Mouse (Mus musculus): ENCODE results near the gene Znhit2. TPM values are rescaled to one million over a fixed set of nuclear protein-coding genes. Genes with fewer than 3 reads are reported as not detected.

The Znhit2 gene
- polyA plus RNA-seq, 1 experiment from 2014 or later = 40.5 TPM

- Histone ChIP-seq H3K4me2 (ENCODE audit: low read length) (peak overlapping the region; percentile 81), H3K4me1 (ENCODE audit: control insufficient read depth, insufficient read depth, low read length) (peaks cover 14% of the 10 kb centered on the region), H3K4me3 (ENCODE audit: low read depth, low read length) (peak overlapping the region; percentile 59), H3K27me3 (replicated peaks; ENCODE audit: control insufficient read depth, insufficient read depth, low read length) (no peaks in the 10 kb centered on the region), H3K27ac (ENCODE audit: low read depth, low read length) (no peak overlapping the region), H3K36me3 (ENCODE audit: control insufficient read depth, insufficient read depth, low read length) (peaks cover 56% of the 10 kb centered on the region), H3K9ac (ENCODE audit: low read length) (peak overlapping the region; percentile 70), H3K9me3 (replicated peaks; ENCODE audit: control insufficient read depth, low read length) (no peaks in the 10 kb centered on the region)
- WGBS = 40% methylated on average over 4 of the region's 4 CpGs
- no peak for ATAC-seq
- no peak for DNase-seq (ENCODE audit: low spot score)
Observed at GRCm38 (mm10) chr19:6056696-6057095, 4.3 kb upstream of the Znhit2 start.

- H3K4me2 ChIP-seq (ENCODE audit: low read length) = peak within 1 kb of the TSS; percentile 81
Observed at GRCm38 (mm10) chr19:6057313-6058096, 3.5 kb upstream of the Znhit2 start, which contains the start of the genes Mrpl49 and Fau. Mrpl49 (minus strand) TSS chr19:6057785. Fau (plus strand) TSS chr19:6057844.

GRCm38 (mm10) chr19:6058513-6058912 is 2.5 kb upstream of the Znhit2 start:
- Histone ChIP-seq H3K27me3 (replicated peaks; ENCODE audit: control insufficient read depth, insufficient read depth, low read length) (no peaks in the 10 kb centered on the region), H3K4me1 (ENCODE audit: control insufficient read depth, insufficient read depth, low read length) (peaks cover 23% of the 10 kb centered on the region), H3K9me3 (replicated peaks; ENCODE audit: control insufficient read depth, low read length) (no peaks in the 10 kb centered on the region), H3K27ac (ENCODE audit: low read depth, low read length) (no peak overlapping the region; the same call in 1 of the 2 replicates), H3K36me3 (ENCODE audit: control insufficient read depth, insufficient read depth, low read length) (peaks cover 38% of the 10 kb centered on the region), H3K4me2 (ENCODE audit: low read length) (peak overlapping the region; percentile 75), H3K4me3 (ENCODE audit: low read depth, low read length) (peak overlapping the region; percentile 59), H3K9ac (ENCODE audit: low read length) (peak overlapping the region; percentile 87)
- ATAC-seq (no peak), DNase-seq (ENCODE audit: low spot score) (no peak)
- 38% methylated on average over 5 of the region's 5 CpGs for WGBS

More at GRCm38 (mm10) chr19:6057313-6058096, 3.5 kb upstream of the Znhit2 start, which contains the start of the genes Mrpl49 and Fau:
- peak within 1 kb of the TSS; percentile 59 for H3K4me3 ChIP-seq (ENCODE audit: low read depth, low read length)
- peaks cover 48% of the 10 kb centered on the region for H3K36me3 ChIP-seq (ENCODE audit: control insufficient read depth, insufficient read depth, low read length)
- peaks cover 22% of the 10 kb centered on the region for H3K4me1 ChIP-seq (ENCODE audit: control insufficient read depth, insufficient read depth, low read length)
- under 1% methylated on average over 55 of the region's 63 CpGs for WGBS
- peak within 1 kb of the TSS; percentile 78 for H3K27ac ChIP-seq (ENCODE audit: low read depth, low read length)
- ATAC-seq = peak; percentile 88
- H3K9me3 ChIP-seq (replicated peaks; ENCODE audit: control insufficient read depth, low read length) = no peaks in the 10 kb centered on the region
- H3K27me3 ChIP-seq (replicated peaks; ENCODE audit: control insufficient read depth, insufficient read depth, low read length) = no peaks in the 10 kb centered on the region
- DNase-seq (ENCODE audit: low spot score) = peak; percentile 99
- peak within 1 kb of the TSS; percentile 87 for H3K9ac ChIP-seq (ENCODE audit: low read length)

DNA sequence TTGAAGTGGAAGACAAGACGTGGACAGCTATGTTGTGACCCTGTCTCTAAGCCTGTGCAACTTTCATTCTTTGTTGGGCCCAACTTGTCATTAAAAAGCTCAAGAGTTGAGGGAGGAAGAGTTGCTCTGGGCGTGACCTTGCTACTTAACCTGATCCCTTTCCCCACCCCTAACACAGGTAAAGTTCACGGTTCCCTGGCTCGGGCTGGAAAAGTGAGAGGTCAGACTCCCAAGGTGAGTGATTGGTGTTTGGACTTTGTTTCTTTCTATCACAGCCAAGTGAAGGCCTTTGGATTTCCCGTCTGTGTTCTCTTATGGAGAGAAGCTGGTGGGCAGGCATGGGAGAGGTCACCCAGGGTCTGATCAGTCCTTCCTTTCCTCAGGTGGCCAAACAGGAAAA is 2.0 kb upstream of the Znhit2 start:
- WGBS = 87% methylated on average over 5 of the region's 5 CpGs
- ATAC-seq (no peak), DNase-seq (ENCODE audit: low spot score) (no peak)
- H3K9ac ChIP-seq (ENCODE audit: low read length) = peak overlapping the region; percentile 87; the same call in 1 of the 2 replicates
- H3K9me3 ChIP-seq (replicated peaks; ENCODE audit: control insufficient read depth, low read length) = no peaks in the 10 kb centered on the region
- peak overlapping the region; percentile 59; the same call in 1 of the 2 replicates for H3K4me3 ChIP-seq (ENCODE audit: low read depth, low read length)
- H3K27ac ChIP-seq (ENCODE audit: low read depth, low read length) = no peak overlapping the region
- no peaks in the 10 kb centered on the region for H3K27me3 ChIP-seq (replicated peaks; ENCODE audit: control insufficient read depth, insufficient read depth, low read length)
- H3K4me1 ChIP-seq (ENCODE audit: control insufficient read depth, insufficient read depth, low read length) = peaks cover 23% of the 10 kb centered on the region
- H3K36me3 ChIP-seq (ENCODE audit: control insufficient read depth, insufficient read depth, low read length) = peaks cover 34% of the 10 kb centered on the region
- peak overlapping the region; percentile 75 for H3K4me2 ChIP-seq (ENCODE audit: low read length)

- peak overlapping the region; percentile 95 for H3K9ac ChIP-seq (ENCODE audit: low read length)
- H3K27me3 ChIP-seq (replicated peaks; ENCODE audit: control insufficient read depth, insufficient read depth, low read length) = no peaks in the 10 kb centered on the region
- DNase-seq (ENCODE audit: low spot score) = peak; percentile 12
- peak overlapping the region; percentile 92 for H3K27ac ChIP-seq (ENCODE audit: low read depth, low read length)
- no peaks in the 10 kb centered on the region for H3K9me3 ChIP-seq (replicated peaks; ENCODE audit: control insufficient read depth, low read length)
- H3K36me3 ChIP-seq (ENCODE audit: control insufficient read depth, insufficient read depth, low read length) = peaks cover 15% of the 10 kb centered on the region; the same call in 1 of the 2 replicates
- peak overlapping the region; percentile 82 for H3K4me3 ChIP-seq (ENCODE audit: low read depth, low read length)
- 2% methylated on average over 44 of the region's 44 CpGs for WGBS
- ATAC-seq = no peak
- H3K4me1 ChIP-seq (ENCODE audit: control insufficient read depth, insufficient read depth, low read length) = peaks cover 26% of the 10 kb centered on the region
- H3K4me2 ChIP-seq (ENCODE audit: low read length) = peak overlapping the region; percentile 100
Observed at GRCm38 (mm10) chr19:6061641-6062302, 780 bp downstream of the Znhit2 start.

DNA sequence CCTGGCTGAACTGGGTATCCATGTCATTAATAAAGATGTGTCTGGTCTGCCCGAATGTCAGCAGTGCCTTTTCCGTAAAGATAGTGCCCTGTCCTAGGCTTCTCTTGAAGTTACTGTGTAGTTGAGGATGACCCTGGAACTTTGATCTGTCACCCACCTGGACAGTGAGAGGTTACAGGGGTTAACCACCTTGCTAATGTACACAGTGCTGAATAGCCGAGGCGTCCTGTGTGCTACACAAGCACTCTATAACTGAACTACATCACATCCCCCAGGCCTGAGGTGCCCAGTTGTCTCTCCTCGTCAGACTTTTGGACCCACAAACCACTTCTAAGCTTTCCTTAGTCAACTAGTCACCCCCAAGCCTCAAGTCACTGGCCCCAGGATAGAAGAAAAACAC is 1.4 kb downstream of the Znhit2 start:
- WGBS = 77% methylated on average over 5 of the region's 5 CpGs
- Histone ChIP-seq H3K36me3 (ENCODE audit: control insufficient read depth, insufficient read depth, low read length) (peaks cover 15% of the 10 kb centered on the region; the same call in 1 of the 2 replicates), H3K9me3 (replicated peaks; ENCODE audit: control insufficient read depth, low read length) (no peaks in the 10 kb centered on the region), H3K9ac (ENCODE audit: low read length) (peak overlapping the region; percentile 95; the same call in 1 of the 2 replicates), H3K27me3 (replicated peaks; ENCODE audit: control insufficient read depth, insufficient read depth, low read length) (no peaks in the 10 kb centered on the region), H3K4me1 (ENCODE audit: control insufficient read depth, insufficient read depth, low read length) (peaks cover 23% of the 10 kb centered on the region), H3K27ac (ENCODE audit: low read depth, low read length) (no peak overlapping the region), H3K4me3 (ENCODE audit: low read depth, low read length) (peak overlapping the region; percentile 82), H3K4me2 (ENCODE audit: low read length) (peak overlapping the region; percentile 100)
- DNase-seq (ENCODE audit: low spot score) = no peak
- no peak for ATAC-seq

DNA sequence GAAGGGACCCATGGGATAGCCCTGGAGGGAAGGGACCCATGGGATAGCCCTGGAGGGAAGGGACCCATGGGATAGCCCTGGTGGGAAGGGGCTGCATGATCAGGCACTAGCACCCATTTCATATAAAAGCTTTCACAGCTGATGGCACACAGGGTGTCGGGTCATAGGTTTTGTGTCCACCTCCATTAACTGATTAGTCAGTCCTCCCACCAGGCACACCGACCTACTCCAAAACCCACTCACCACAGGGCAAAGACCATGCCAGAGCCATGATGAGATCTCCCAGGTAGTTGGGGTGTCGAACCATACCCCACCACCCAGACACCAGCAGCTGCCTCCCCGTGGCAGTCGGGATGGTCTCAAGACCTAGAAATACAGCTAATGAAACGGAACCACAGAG is 2.1 kb downstream of the Znhit2 start:
- WGBS = 92% methylated on average over 6 of the region's 6 CpGs
- DNase-seq (ENCODE audit: low spot score) (no peak), ATAC-seq (no peak)
- Histone ChIP-seq H3K9me3 (replicated peaks; ENCODE audit: control insufficient read depth, low read length) (no peaks in the 10 kb centered on the region), H3K4me2 (ENCODE audit: low read length) (no peak overlapping the region), H3K27ac (ENCODE audit: low read depth, low read length) (no peak overlapping the region), H3K9ac (ENCODE audit: low read length) (no peak overlapping the region), H3K36me3 (ENCODE audit: control insufficient read depth, insufficient read depth, low read length) (peaks cover 15% of the 10 kb centered on the region; the same call in 1 of the 2 replicates), H3K27me3 (replicated peaks; ENCODE audit: control insufficient read depth, insufficient read depth, low read length) (no peaks in the 10 kb centered on the region), H3K4me1 (ENCODE audit: control insufficient read depth, insufficient read depth, low read length) (peaks cover 23% of the 10 kb centered on the region), H3K4me3 (ENCODE audit: low read depth, low read length) (no peak overlapping the region)

DNA sequence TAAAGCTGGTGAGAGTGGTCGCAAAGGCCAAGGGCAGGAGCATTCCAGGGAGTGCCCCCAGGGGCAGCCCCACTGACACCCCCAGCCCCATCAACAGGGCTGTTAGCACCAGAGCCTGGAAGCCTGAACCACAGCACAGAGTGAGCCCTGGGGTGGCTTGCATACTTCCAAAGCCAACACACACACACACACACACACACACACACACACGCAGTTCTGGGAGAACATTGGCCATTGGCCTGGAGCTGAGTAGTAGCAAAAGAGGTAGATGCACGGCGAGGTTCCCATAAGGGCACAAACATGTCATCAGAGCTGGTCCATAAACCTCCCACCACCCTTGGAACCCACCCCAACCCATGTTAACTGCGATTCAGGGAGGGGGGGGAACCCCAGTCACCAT is 5.6 kb downstream of the Znhit2 start:
- H3K9ac ChIP-seq (ENCODE audit: low read length) = peak overlapping the region; percentile 77
- H3K4me3 ChIP-seq (ENCODE audit: low read depth, low read length) = peak overlapping the region; percentile 49
- ATAC-seq = peak; percentile 15
- peaks cover 18% of the 10 kb centered on the region for H3K4me1 ChIP-seq (ENCODE audit: control insufficient read depth, insufficient read depth, low read length)
- peak; percentile 14 for DNase-seq (ENCODE audit: low spot score)
- no peaks in the 10 kb centered on the region for H3K27me3 ChIP-seq (replicated peaks; ENCODE audit: control insufficient read depth, insufficient read depth, low read length)
- H3K4me2 ChIP-seq (ENCODE audit: low read length) = peak overlapping the region; percentile 93
- H3K27ac ChIP-seq (ENCODE audit: low read depth, low read length) = peak overlapping the region; percentile 83
- no peaks in the 10 kb centered on the region for H3K9me3 ChIP-seq (replicated peaks; ENCODE audit: control insufficient read depth, low read length)
- 36% methylated on average over 5 of the region's 5 CpGs for WGBS
- H3K36me3 ChIP-seq (ENCODE audit: control insufficient read depth, insufficient read depth, low read length) = peaks cover 28% of the 10 kb centered on the region

All from forebrain, embryonic 14.5 days (tissue).